Mouse (Mus musculus) myocyte (in vitro differentiated cells): Measurements from ENCODE around the gene Gpnmb.

Source experiments
- POLR2A ChIP-seq: IDR thresholded peaks from one replicate; pipeline ENCODE4 v1.6.1; 2011; ENCODE audit warnings: low read depth, mild to moderate bottlenecking, control low read depth, moderate library complexity; ENCODE audit not compliant: insufficient read length
- POLR2AphosphoS2 ChIP-seq: IDR thresholded peaks from one replicate; pipeline ENCODE4 v1.6.1; 2011; ENCODE audit warnings: low read depth, control low read depth; ENCODE audit not compliant: insufficient read length
- TCF12 ChIP-seq: IDR thresholded peaks from one replicate; pipeline ENCODE4 v1.6.1; 2011; ENCODE audit warnings: mild to moderate bottlenecking, control low read depth; ENCODE audit not compliant: poor library complexity, insufficient read depth, severe bottlenecking
- TCF3 ChIP-seq: IDR thresholded peaks from one replicate; pipeline ENCODE4 v1.6.1; 2011; ENCODE audit warnings: low read depth, control low read depth; ENCODE audit not compliant: insufficient read length
- USF1 ChIP-seq: IDR thresholded peaks from one replicate; pipeline ENCODE4 v1.6.1; 2011; ENCODE audit warnings: low read depth, mild to moderate bottlenecking, control low read depth, moderate library complexity

- TF ChIP-seq TCF12 (no peak), POLR2A (no peak), POLR2AphosphoS2 (no peak), USF1 (no peak), TCF3 (no peak)
Measured at GRCm38 (mm10) chr6:48998186-48998585, 38.2 kb upstream of the Gpnmb start.
